In genomic region chr12:64829662-64830249, GRCm38 (mm10) we compare ENCODE assay signal across 7 mouse cellular contexts.
A peak's percentile ranks its signal among the peaks of the same experiment; 100 is the strongest.
DNase-seq lines count a peak whose midpoint lies in the region.

No protein-coding gene starts in this region.

- 7% methylated on average over 1 of the region's 1 CpGs for WGBS in large intestine, adult 2 months

- peak; percentile 28 for DNase-seq in left cerebral cortex, adult 11 months (ENCODE audit: low spot score)
- DNase-seq in left cerebral cortex, adult 18-20 months (ENCODE audit: low spot score in 2 of 2), result no peak
- peak; percentile 4 for DNase-seq in Muller cell, postnatal 12 days (ENCODE audit: inconsistent ontology term)
- peak; percentile 81 for DNase-seq in embryo, embryonic 10.5 days (ENCODE audit: low spot score)
- DNase-seq in large intestine, adult 2 months (ENCODE audit: low read depth, low spot score), result peak; percentile 13
- peak; percentile 25 for DNase-seq in retina, adult 2 months (ENCODE audit: low read depth, low spot score)
- no peak for DNase-seq in adrenal gland, postnatal 4 days (ENCODE audit: low spot score in 2 of 2)

Comparison
In these comparisons a context has a peak if more than half of its experiments do, and no peak if none do; other contexts are left out.
1. DNase-seq: peak in left cerebral cortex, adult 11 months (single experiment), Muller cell, postnatal 12 days (single experiment), embryo, embryonic 10.5 days (single experiment), large intestine, adult 2 months (single experiment) and retina, adult 2 months (single experiment); none in left cerebral cortex, adult 18-20 months (0 of 2) and adrenal gland, postnatal 4 days (0 of 2).